Mouse (Mus musculus) kidney, adult 2 months (tissue): ENCODE measurements around the gene Gm20765.

Experiments used
- CTCF ChIP-seq: fragments of 200-500 bp; conservative IDR thresholded peaks from 2 replicates; pipeline ENCODE4 v1.5.1; 2011; ENCODE audit warnings: low read depth, mild to moderate bottlenecking, control low read depth, low read length, moderate library complexity, mixed read lengths; ENCODE audit not compliant: insufficient read depth, insufficient read length
- POLR2A ChIP-seq: fragments of 200-500 bp; IDR thresholded peaks from one replicate; pipeline ENCODE4 v1.6.1; 2011; ENCODE audit warnings: low read depth, low read length, control low read depth

DNA sequence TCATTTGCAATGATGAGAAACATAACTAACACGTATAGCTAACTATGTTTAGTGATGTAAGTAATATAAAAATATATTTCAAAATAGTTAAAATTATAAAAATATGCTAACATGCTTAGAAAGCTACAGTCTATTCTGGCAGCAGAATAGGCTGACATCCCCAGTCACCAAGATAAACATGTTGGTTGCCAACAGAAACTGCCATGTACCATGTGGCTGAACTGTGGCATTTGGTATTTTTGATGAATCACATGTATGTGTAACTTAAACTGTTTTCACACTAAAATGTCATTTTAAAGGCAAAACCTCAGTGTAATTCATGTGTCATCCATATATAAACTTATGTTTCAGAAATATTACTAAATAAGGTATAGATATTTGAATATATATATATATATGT is 24.3 kb downstream of the Gm20765 start:
- TF ChIP-seq CTCF = no peak
- TF ChIP-seq POLR2A = no peak
